ENCODE assay signal across 10 mouse cellular contexts in genomic region chr1:182585162-182585840, GRCm38 (mm10). TPM values are rescaled to one million over a fixed set of nuclear protein-coding genes. Genes with fewer than 3 reads are reported as not detected.
DNase-seq lines count a peak whose midpoint lies in the region; ATAC-seq lines count a peak whose summit lies in the region.
"Had no signal": no experiment of that assay in that cellular context is flagged by ENCODE, and none has a peak within 500 bp of the region (broad histone marks: within the 10 kb centered on the region; RNA-seq: fewer than 3 reads in every experiment).

No protein-coding gene starts in this region.

- H3K36me3 ChIP-seq in hindbrain, embryonic 13.5 days = no peaks in the 10 kb centered on the region

- H3K4me2 ChIP-seq in hindbrain, embryonic 13.5 days = peak overlapping the region; percentile 39

- peak; percentile 41 to 61 for DNase-seq in lung, adult 18-20 months
- no peak for DNase-seq in lung, postnatal 14 days
- DNase-seq in yolk sac, embryonic 10.5 days (ENCODE audit: low spot score) = peak; percentile 28
- no peak for DNase-seq in layer of hippocampus, adult 18-20 months (ENCODE audit: low spot score in 2 of 2)
- no peak for DNase-seq in cerebellum, postnatal 4 days (ENCODE audit: low spot score in 2 of 2)
- DNase-seq in left cerebral cortex, postnatal 4 days = no peak
- DNase-seq: adrenal gland, postnatal 25 days; kidney, adult 18-20 months had no signal

- peaks cover 10% of the 10 kb centered on the region for H3K27me3 ChIP-seq in hindbrain, embryonic 13.5 days

- peaks cover 5% of the 10 kb centered on the region for H3K4me1 ChIP-seq in hindbrain, embryonic 13.5 days (replicated peaks)

- H3K9ac ChIP-seq in hindbrain, embryonic 13.5 days = no peak overlapping the region

- H3K9me3 ChIP-seq in hindbrain, embryonic 13.5 days = no peaks in the 10 kb centered on the region

- H3K27ac ChIP-seq in hindbrain, embryonic 13.5 days = no peak overlapping the region

- no peak overlapping the region for H3K4me3 ChIP-seq in hindbrain, embryonic 13.5 days

- 23% methylated on average over 16 of the region's 16 CpGs for WGBS in hindbrain, embryonic 13.5 days

- no peak for ATAC-seq in hindbrain, embryonic 13.5 days (ENCODE audit: low FRiP score)
- 0 out of 2 replicates have a peak, but pooled peaks have one; percentile 43 for ATAC-seq in megakaryocyte, adult 5-6 weeks (ENCODE audit: poor library complexity, severe bottlenecking)

- intact Hi-C loops in left cerebral cortex, postnatal 4 days (cut with DNase I) = no loop called here

RNA-seq across cellular contexts. Expression of gene Capn8, which starts 20.5 kb away (rescaled TPM):
- 0.10 TPM in 2 replicates for polyA plus RNA-seq in hindbrain, embryonic 13.5 days (2015; fragmentation: Nextera tagmentation; extraction: Ambion mirVana)
- total RNA-seq in megakaryocyte, adult 5-6 weeks (2015) = not detected in 2 replicates
- not detected in 2 replicates for total RNA-seq in megakaryocyte, adult 5-6 weeks (2017)
- total RNA-seq in layer of hippocampus, adult 18-20 months (2021) = not detected
- total RNA-seq in left cerebral cortex, postnatal 4 days (2021) = not detected

Comparison
In these comparisons a context has a peak if more than half of its experiments do, and no peak if none do; other contexts are left out.
1. DNase-seq: peak in lung, adult 18-20 months (2 of 2) and yolk sac, embryonic 10.5 days (single experiment); none in lung, postnatal 14 days (single experiment), layer of hippocampus, adult 18-20 months (0 of 2), cerebellum, postnatal 4 days (0 of 2) and left cerebral cortex, postnatal 4 days (single experiment).